Mouse (Mus musculus) midbrain, embryonic 14.5 days (tissue): ENCODE data around the gene Tmem131l. TPM values are rescaled to one million over a fixed set of nuclear protein-coding genes. Genes with fewer than 3 reads are reported as not detected.
A peak's percentile ranks its signal among the peaks of the same experiment; 100 is the strongest.

Experiments
- ATAC-seq: fragments of 200-750 bp; cut with Nextera tagmentation; 2 replicates; pipeline ENCODE4 v1.8.0; 2017; ENCODE audit warnings: moderate number of reproducible peaks, moderate library complexity; ENCODE audit not compliant: low FRiP score, low TSS enrichment
- DNase-seq: peaks from one replicate; pipeline ENCODE4 v3.0.0-alpha.2; 2015
- H3K27ac ChIP-seq: fragments of 300-500 bp; sonication (generic); replicated peaks from 2 replicates; pipeline ENCODE4 v1.5.1; 2014; ENCODE audit warnings: mild to moderate bottlenecking, low read depth, low read length, moderate library complexity
- H3K27me3 ChIP-seq: fragments of 300-500 bp; sonication (generic); 2 replicates; pipeline ENCODE4 v1.6.1; 2014; ENCODE audit warnings: low read length, control low read depth, mixed read lengths; ENCODE audit not compliant: control insufficient read depth, insufficient read depth
- H3K36me3 ChIP-seq: fragments of 300-500 bp; sonication (generic); 2 replicates; pipeline ENCODE4 v1.6.1; 2014; ENCODE audit warnings: low read length, control low read depth; ENCODE audit not compliant: control insufficient read depth, insufficient read depth
- H3K4me1 ChIP-seq: fragments of 300-500 bp; sonication (generic); 2 replicates; pipeline ENCODE4 v1.6.1; 2014; ENCODE audit warnings: mild to moderate bottlenecking, antibody characterized with exemption, low read length, control low read depth; ENCODE audit not compliant: control insufficient read depth, insufficient read depth
- H3K4me2 ChIP-seq: fragments of 300-500 bp; sonication (generic); 2 replicates; pipeline ENCODE4 v1.6.1; 2014; ENCODE audit warnings: mild to moderate bottlenecking, low read length, moderate library complexity
- H3K4me3 ChIP-seq: fragments of 300-500 bp; sonication (generic); replicated peaks from 2 replicates; pipeline ENCODE4 v1.5.1; 2014; ENCODE audit warnings: low read depth, low read length
- H3K9ac ChIP-seq: fragments of 300-500 bp; sonication (generic); replicated peaks from 2 replicates; pipeline ENCODE4 v1.6.1; 2014; ENCODE audit warnings: mild to moderate bottlenecking, low read length, moderate library complexity
- H3K9me3 ChIP-seq: fragments of 300-500 bp; sonication (generic); 2 replicates; pipeline ENCODE4 v1.6.1; 2016; ENCODE audit warnings: low read length, control low read depth, mixed read lengths; ENCODE audit not compliant: control insufficient read depth
- WGBS: fragments of 180-500 bp; shearing (Covaris S2); extraction: QIAGEN DNeasy Blood & Tissue Kit; methylation state at CpG from one replicate; pipeline ENCODE4 v1.1.7; 2014; 5-methylcytosine and 5-hydroxymethylcytosine counted together
- polyA plus RNA-seq: library from polyadenylated mRNA; unstranded; fragments of >200 nt; fragmentation: Nextera tagmentation; extraction: Ambion mirVana; gene quantifications from 2 replicates; pipeline ENCODE4 v1.2.1, GENCODE M21; 2014

The Tmem131l gene
- polyA plus RNA-seq, 1 experiment from 2014 or later = 90.7 TPM

GRCm38 (mm10) chr3:84028968-84029367 is 11.0 kb downstream of the Tmem131l start:
- 92% methylated on average over 4 of the region's 4 CpGs for WGBS
- no peaks in the 10 kb centered on the region for H3K27me3 ChIP-seq
- no peak overlapping the region for H3K27ac ChIP-seq
- H3K9ac ChIP-seq = no peak overlapping the region
- H3K4me2 ChIP-seq = no peak overlapping the region
- H3K9me3 ChIP-seq = no peaks in the 10 kb centered on the region
- H3K4me1 ChIP-seq = peaks cover 22% of the 10 kb centered on the region
- no peak for DNase-seq
- ATAC-seq = no peak
- H3K36me3 ChIP-seq = peaks cover 26% of the 10 kb centered on the region
- H3K4me3 ChIP-seq = no peak overlapping the region

- ATAC-seq = no peak
- no peak for DNase-seq
- peaks cover 26% of the 10 kb centered on the region for H3K36me3 ChIP-seq
Measured at GRCm38 (mm10) chr3:84027691-84028159, 12.2 kb downstream of the Tmem131l start.

GRCm38 (mm10) chr3:84024512-84025072 is 15.4 kb downstream of the Tmem131l start:
- Histone ChIP-seq H3K4me2 (no peak overlapping the region), H3K9ac (no peak overlapping the region), H3K9me3 (no peaks in the 10 kb centered on the region), H3K36me3 (peaks cover 11% of the 10 kb centered on the region; the same call in 1 of the 2 replicates), H3K4me1 (peaks cover 40% of the 10 kb centered on the region), H3K4me3 (no peak overlapping the region), H3K27me3 (no peaks in the 10 kb centered on the region), H3K27ac (0 out of 2 replicates have a peak overlapping the region, but pooled peaks have one; percentile 20)
- ATAC-seq (peak; percentile 23; the same call in 1 of the 2 replicates), DNase-seq (peak; percentile 75)
- WGBS = 50% methylated on average over 12 of the region's 12 CpGs

More at GRCm38 (mm10) chr3:84027691-84028159, 12.2 kb downstream of the Tmem131l start:
- H3K27ac ChIP-seq = no peak overlapping the region
- H3K9me3 ChIP-seq = no peaks in the 10 kb centered on the region
- no peak overlapping the region for H3K4me2 ChIP-seq
- H3K9ac ChIP-seq = no peak overlapping the region
- WGBS = 82% methylated on average over 8 of the region's 8 CpGs
- H3K4me1 ChIP-seq = peaks cover 22% of the 10 kb centered on the region
- no peaks in the 10 kb centered on the region for H3K27me3 ChIP-seq
- H3K4me3 ChIP-seq = no peak overlapping the region

GRCm38 (mm10) chr3:84022723-84023122 is 17.3 kb downstream of the Tmem131l start:
- Histone ChIP-seq H3K4me3 (no peak overlapping the region), H3K4me2 (no peak overlapping the region), H3K9me3 (no peaks in the 10 kb centered on the region), H3K27ac (no peak overlapping the region; the same call in 1 of the 2 replicates), H3K4me1 (peaks cover 40% of the 10 kb centered on the region), H3K27me3 (no peaks in the 10 kb centered on the region), H3K36me3 (peaks cover 4% of the 10 kb centered on the region; the same call in 1 of the 2 replicates), H3K9ac (no peak overlapping the region)
- ATAC-seq = no peak
- no peak for DNase-seq
- 64% methylated on average over 5 of the region's 5 CpGs for WGBS

- no peak overlapping the region for H3K4me3 ChIP-seq
- no peak for DNase-seq
- no peak overlapping the region for H3K27ac ChIP-seq
- H3K4me2 ChIP-seq = no peak overlapping the region
- peaks cover 5% of the 10 kb centered on the region; the same call in 1 of the 2 replicates for H3K36me3 ChIP-seq
- H3K9ac ChIP-seq = no peak overlapping the region
- 86% methylated on average over 6 of the region's 6 CpGs for WGBS
- no peak for ATAC-seq
- H3K4me1 ChIP-seq = peaks cover 40% of the 10 kb centered on the region
- H3K27me3 ChIP-seq = no peaks in the 10 kb centered on the region
- H3K9me3 ChIP-seq = no peaks in the 10 kb centered on the region
Measured at GRCm38 (mm10) chr3:84022201-84022584, 17.8 kb downstream of the Tmem131l start.

- no peak overlapping the region for H3K27ac ChIP-seq
- H3K9ac ChIP-seq = no peak overlapping the region
- H3K4me2 ChIP-seq = no peak overlapping the region
- H3K36me3 ChIP-seq = peaks cover 5% of the 10 kb centered on the region; the same call in 1 of the 2 replicates
- no peak overlapping the region for H3K4me3 ChIP-seq
- ATAC-seq (no peak), DNase-seq (no peak)
- peaks cover 40% of the 10 kb centered on the region for H3K4me1 ChIP-seq
- H3K27me3 ChIP-seq = no peaks in the 10 kb centered on the region
- WGBS = 75% methylated on average over 8 of the region's 8 CpGs
- no peaks in the 10 kb centered on the region for H3K9me3 ChIP-seq
Measured at GRCm38 (mm10) chr3:84021217-84022200, 18.5 kb downstream of the Tmem131l start.

- whole genome bisulfite sequencing = 27% methylated on average over 3 of the region's 3 CpGs
- H3K9me3 ChIP-seq = no peaks in the 10 kb centered on the region
- peaks cover 5% of the 10 kb centered on the region; the same call in 1 of the 2 replicates for H3K36me3 ChIP-seq
- H3K4me3 ChIP-seq = no peak overlapping the region
- DNase-seq (no peak), ATAC-seq (no peak)
- peaks cover 40% of the 10 kb centered on the region for H3K4me1 ChIP-seq
- H3K27me3 ChIP-seq = no peaks in the 10 kb centered on the region
- no peak overlapping the region for H3K27ac ChIP-seq
- H3K4me2 ChIP-seq = no peak overlapping the region
- no peak overlapping the region for H3K9ac ChIP-seq
Measured at GRCm38 (mm10) chr3:84020528-84020927, 19.4 kb downstream of the Tmem131l start.

- H3K9ac ChIP-seq = no peak overlapping the region
- DNase-seq (no peak), ATAC-seq (no peak)
- peaks cover 23% of the 10 kb centered on the region for H3K36me3 ChIP-seq
- H3K27ac ChIP-seq = no peak overlapping the region
- H3K4me3 ChIP-seq = no peak overlapping the region
- H3K9me3 ChIP-seq = no peaks in the 10 kb centered on the region
- no peak overlapping the region for H3K4me2 ChIP-seq
- peaks cover 4% of the 10 kb centered on the region; the same call in 1 of the 2 replicates for H3K4me1 ChIP-seq
- WGBS = 89% methylated on average over 4 of the region's 4 CpGs
- H3K27me3 ChIP-seq = no peaks in the 10 kb centered on the region
Measured at GRCm38 (mm10) chr3:84015484-84016016, 24.4 kb downstream of the Tmem131l start.
